Mouse (Mus musculus) spleen, postnatal 36 days (tissue): ENCODE results near the gene Dusp7.
A peak's percentile ranks its signal among the peaks of the same experiment; 100 is the strongest.

ENCODE experiments used
- DNase-seq, 2 experiments: peaks; one replicate each; pipeline ENCODE4 v3.0.0; 2022; ENCODE audit warnings: low spot score in 2 of 2, mixed read lengths in 1 of 2

Gene Dusp7

DNA sequence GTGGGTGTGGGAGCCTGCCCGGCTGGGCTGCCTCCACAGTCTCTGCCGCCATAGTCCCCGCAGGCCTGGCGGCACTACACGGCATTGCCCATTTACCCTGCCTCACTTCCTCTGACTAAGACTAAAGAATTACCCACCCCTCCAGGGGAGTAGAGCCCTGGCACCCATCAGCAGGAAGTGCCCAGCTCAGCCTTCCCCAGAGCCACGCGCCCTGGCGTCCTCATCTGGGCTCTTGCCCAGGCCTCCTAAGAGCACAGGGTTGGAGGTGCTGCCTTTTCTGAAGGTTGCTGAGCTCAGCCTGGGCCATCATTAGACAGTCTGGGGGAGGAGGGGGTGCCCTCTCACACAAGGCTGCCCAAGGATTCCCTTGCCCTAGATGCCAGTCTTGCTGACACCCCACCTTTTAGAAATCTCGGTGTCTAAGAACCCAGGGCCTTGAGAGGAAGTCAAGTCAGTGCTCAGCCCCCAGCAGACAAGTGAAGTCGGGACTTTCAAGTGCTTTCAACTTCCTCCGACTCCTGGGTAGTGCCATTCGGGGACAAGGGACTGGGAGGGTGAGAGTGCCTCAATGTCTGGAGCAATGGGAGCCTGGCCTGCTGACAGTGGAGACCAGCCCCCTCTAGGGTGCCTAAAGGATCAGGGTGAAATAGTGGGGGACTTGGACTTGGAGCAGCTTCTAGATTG, 17.9 kb downstream of the Dusp7 start:
- DNase-seq, result peak; percentile 44 to 46

DNA sequence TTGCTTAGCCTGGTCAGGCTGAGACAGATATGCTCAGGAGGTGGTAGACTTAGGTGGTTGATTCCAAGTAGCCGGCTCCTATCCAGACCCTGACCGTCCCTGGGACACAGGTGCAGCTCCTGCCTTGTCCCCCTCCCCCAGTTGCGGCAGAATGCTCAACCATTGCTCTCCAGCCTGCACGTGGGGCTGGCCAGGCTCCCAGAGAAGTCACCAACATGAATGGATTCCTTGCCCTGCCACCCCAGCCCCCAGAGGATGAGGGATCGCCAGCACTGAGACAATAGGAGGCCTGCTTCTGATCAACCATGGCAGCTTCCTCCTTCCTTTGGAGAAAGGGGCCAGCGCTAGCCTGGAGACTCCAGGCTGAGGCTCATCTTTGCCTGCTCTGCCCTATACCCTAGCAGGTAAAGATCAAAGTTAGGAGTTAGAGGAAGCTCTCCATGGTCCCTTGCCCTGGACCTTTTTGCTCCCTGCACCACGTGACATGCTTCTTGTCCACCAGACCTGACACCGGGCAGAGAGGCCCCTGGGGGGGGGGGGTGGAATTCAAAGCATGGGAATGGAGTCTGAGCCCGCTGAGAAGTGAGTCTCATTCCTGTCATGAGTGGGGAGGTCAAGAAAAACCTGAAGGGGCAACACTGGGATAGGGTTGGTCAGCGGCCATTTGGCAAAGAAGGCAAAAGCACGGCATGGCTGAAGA, 24.5 kb downstream of the Dusp7 start:
- DNase-seq, result no peak

DNA sequence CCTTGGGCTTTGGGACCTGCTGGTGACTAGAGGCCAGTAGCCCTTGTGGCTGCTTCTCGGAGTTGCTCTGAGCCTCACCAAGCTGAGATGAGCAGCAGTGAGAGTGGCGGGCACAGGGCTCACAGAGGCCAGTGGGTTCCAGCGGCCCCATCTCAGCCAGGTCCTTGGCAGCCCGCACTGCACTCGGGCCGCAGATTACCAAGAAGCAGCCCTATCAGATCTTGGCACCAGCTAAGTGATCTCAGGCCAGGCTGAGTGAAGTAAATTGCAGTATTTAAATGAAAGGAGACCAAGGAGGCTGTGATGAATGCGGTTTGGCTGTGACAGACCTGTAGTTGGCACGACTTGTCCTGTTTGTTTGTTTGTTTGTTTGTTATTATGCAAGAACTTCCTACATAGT, 25.1 kb downstream of the Dusp7 start:
- no peak for DNase-seq

- peak in 1 of 2 experiments; percentile 31 for DNase-seq
Measured at GRCm38 (mm10) chr9:106394649-106395602, 26.5 kb downstream of the Dusp7 start.

GRCm38 (mm10) chr9:106397733-106398132, 29.3 kb downstream of the Dusp7 start:
- no peak for DNase-seq

- DNase-seq, result peak in 1 of 2 experiments; percentile 62
Measured at GRCm38 (mm10) chr9:106398667-106399311, 30.4 kb downstream of the Dusp7 start.

- no peak for DNase-seq
Measured at GRCm38 (mm10) chr9:106399808-106400207, 31.4 kb downstream of the Dusp7 start.

DNA sequence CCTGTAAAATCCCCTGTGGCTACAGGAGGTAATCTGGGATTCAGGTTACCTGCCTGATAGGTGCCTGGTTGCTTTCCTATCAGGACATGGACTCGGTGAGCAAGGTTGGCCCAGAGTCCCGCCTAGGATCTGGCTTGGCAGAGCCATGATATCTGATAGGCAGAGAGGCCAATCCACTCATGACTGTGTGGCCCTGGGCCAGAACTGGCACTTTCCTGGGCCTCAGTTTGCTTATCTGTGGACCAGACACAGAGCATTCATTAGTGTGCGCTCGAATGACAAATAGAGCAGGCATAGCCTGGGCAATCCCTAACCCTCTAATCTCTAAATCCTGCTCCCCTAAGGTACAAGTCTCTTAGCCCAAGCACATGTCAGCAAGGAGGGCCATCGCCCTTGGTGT, 33.7 kb downstream of the Dusp7 start:
- peak in 1 of 2 experiments; percentile 39 for DNase-seq

- no peak for DNase-seq
Measured at GRCm38 (mm10) chr9:106402607-106403375, 34.4 kb downstream of the Dusp7 start.

GRCm38 (mm10) chr9:106405275-106405674, 36.8 kb downstream of the Dusp7 start:
- no peak for DNase-seq

DNA sequence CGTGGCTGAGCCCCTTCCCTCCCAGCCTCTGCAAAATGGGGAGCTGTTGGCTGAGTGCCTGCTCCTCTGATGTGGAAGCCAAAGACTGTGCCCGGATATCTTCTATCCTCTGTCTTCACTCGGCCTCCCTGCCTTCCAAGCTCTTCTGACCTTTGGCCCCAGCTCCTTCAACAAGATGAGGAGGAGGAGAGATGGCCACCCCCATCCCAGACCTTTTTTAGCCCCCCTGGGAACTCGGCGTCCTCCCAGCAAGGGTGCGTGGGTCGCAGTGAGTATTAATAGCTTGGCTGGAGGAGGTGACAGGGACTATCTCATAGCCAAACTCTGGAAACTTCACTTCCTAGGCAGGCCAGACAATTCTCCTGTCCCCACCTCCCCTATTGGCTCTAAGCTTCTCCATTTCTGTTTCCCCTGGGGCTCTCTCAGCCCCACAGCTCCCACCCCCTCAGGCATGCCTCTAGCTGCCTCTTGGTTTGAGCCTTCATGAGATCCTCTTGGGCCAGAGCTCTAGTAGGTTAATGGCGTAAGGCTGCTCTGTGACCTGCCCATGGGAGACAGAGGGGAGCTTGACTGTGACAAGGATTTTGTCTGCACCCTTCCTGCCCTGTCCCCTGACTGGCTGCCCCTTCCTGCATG, 38.1 kb downstream of the Dusp7 start:
- DNase-seq, result no peak

DNA sequence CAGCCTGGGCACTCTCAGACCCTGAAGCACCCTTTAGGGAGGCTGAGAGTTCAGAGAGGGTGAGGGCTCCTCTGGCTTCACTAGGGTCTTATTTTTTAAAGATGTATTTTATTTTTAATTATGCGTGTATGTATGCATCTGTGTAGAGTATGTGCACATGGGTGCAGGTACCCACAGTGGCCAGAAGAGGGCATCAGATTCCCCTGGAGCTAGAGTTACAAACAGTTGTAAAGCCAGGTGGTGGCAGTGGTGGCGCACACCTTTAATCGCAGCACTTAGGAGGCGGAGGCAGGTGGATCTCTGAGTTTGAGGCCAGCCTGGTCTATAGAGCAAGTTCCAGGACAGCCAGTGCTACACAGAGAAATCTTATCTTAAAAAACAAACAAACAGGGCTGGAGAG, 40.7 kb downstream of the Dusp7 start:
- no peak for DNase-seq

- DNase-seq, result no peak
Measured at GRCm38 (mm10) chr9:106410086-106410650, 41.7 kb downstream of the Dusp7 start.

GRCm38 (mm10) chr9:106411091-106411594, 42.7 kb downstream of the Dusp7 start:
- peak; percentile 49 to 50 for DNase-seq

- no peak for DNase-seq
Measured at GRCm38 (mm10) chr9:106411729-106412128, 43.3 kb downstream of the Dusp7 start.

GRCm38 (mm10) chr9:106412210-106412609, 43.8 kb downstream of the Dusp7 start:
- DNase-seq, result no peak

- DNase-seq, result no peak
Measured at GRCm38 (mm10) chr9:106413606-106414005, 45.2 kb downstream of the Dusp7 start.

GRCm38 (mm10) chr9:106416826-106417225, 48.4 kb downstream of the Dusp7 start:
- DNase-seq, result no peak

DNA sequence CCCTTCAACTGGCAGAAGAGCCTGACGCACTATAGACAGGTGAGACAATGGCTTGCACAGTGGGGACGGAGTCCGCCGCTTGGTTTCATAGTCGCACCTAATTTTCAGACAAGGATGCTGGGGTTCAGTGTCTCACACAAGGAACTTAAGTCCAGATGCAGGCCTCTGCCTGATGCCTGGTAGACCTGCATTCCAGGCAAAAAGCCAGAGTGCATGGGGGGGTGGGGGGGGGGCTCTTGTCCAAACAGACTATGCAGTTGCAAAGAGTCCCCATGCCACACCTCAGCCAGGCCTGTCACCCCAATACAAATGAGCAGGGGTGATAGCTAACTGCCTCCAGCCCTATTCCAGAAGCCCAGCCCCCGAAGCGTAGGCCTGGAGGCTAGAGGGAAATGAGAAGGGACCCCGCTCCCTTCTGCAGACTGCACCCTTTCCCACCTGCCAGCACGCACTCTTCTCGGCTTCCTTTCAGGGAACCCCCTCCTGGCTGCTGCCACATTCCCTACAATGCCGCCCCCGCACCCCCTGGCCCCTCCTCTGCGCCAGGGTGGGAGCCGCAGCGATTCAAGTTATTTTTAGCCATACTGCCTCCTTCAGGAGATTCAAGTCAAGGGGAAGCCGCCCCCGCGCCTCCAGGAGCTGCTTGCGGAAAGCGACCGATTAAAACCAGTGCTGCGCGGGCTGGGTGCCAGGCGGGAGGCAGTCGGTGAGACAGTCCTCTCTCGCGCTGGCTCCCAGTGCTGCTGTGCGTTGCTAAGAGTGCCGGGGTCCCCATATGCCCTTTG, 49.6 kb downstream of the Dusp7 start:
- no peak for DNase-seq
